Mouse (Mus musculus) midbrain, embryonic 16.5 days (tissue): ENCODE measurements around the gene Fkbp5. TPM values are rescaled to one million over a fixed set of nuclear protein-coding genes. Genes with fewer than 3 reads are reported as not detected.
A peak's percentile ranks its signal among the peaks of the same experiment; 100 is the strongest.

ENCODE experiments used
- ATAC-seq: fragments of 200-750 bp; cut with Nextera tagmentation; 2 replicates; pipeline ENCODE4 v1.8.0; 2017; ENCODE audit warnings: moderate TSS enrichment
- H3K27ac ChIP-seq: fragments of 300-500 bp; sonication (generic); 2 replicates; pipeline ENCODE4 v1.5.1; 2014; ENCODE audit warnings: mild to moderate bottlenecking, low read length, mixed read lengths
- H3K27me3 ChIP-seq: fragments of 300-500 bp; sonication (generic); 2 replicates; pipeline ENCODE4 v1.6.1; 2014; ENCODE audit warnings: low read depth, low read length, mixed read lengths; ENCODE audit not compliant: control insufficient read depth, insufficient read depth
- H3K36me3 ChIP-seq: fragments of 300-500 bp; sonication (generic); 2 replicates; pipeline ENCODE4 v1.6.1; 2014; ENCODE audit warnings: mild to moderate bottlenecking, low read length, moderate library complexity, mixed read lengths; ENCODE audit not compliant: control insufficient read depth, insufficient read depth
- H3K4me1 ChIP-seq: fragments of 300-500 bp; sonication (generic); 2 replicates; pipeline ENCODE4 v1.6.1; 2014; ENCODE audit warnings: mild to moderate bottlenecking, low read length, mixed read lengths; ENCODE audit not compliant: control insufficient read depth, insufficient read depth
- H3K4me2 ChIP-seq: fragments of 300-500 bp; sonication (generic); 2 replicates; pipeline ENCODE4 v1.6.1; 2014; ENCODE audit warnings: mild to moderate bottlenecking, low read length, mixed read lengths
- H3K4me3 ChIP-seq: fragments of 300-500 bp; sonication (generic); 2 replicates; pipeline ENCODE4 v1.5.1; 2014; ENCODE audit warnings: low read depth, mild to moderate bottlenecking, low read length, moderate library complexity, mixed read lengths
- H3K9ac ChIP-seq: fragments of 300-500 bp; sonication (generic); 2 replicates; pipeline ENCODE4 v1.6.1; 2014; ENCODE audit warnings: low read depth, low read length, mixed read lengths
- H3K9me3 ChIP-seq: fragments of 300-500 bp; sonication (generic); replicated peaks from 2 replicates; pipeline ENCODE4 v1.6.1; 2014; ENCODE audit warnings: mild to moderate bottlenecking, low read length, mixed read lengths; ENCODE audit not compliant: control insufficient read depth, poor library complexity, severe bottlenecking
- WGBS: fragments of 180-500 bp; shearing (Covaris S2); extraction: QIAGEN DNeasy Blood & Tissue Kit; methylation state at CpG from one replicate; pipeline ENCODE4 v1.1.7; 2014; 5-methylcytosine and 5-hydroxymethylcytosine counted together
- polyA plus RNA-seq: library from polyadenylated mRNA; unstranded; fragments of >200 nt; fragmentation: Nextera tagmentation; extraction: Ambion mirVana; gene quantifications from 2 replicates; pipeline ENCODE4 v1.2.1, GENCODE M21; 2015

The Fkbp5 gene
- polyA plus RNA-seq, 1 experiment from 2014 or later, result 36.3 TPM

GRCm38 (mm10) chr17:28394994-28395393, 122.3 kb downstream of the Fkbp5 start:
- H3K4me3 ChIP-seq, result no peak overlapping the region
- H3K4me2 ChIP-seq, result no peak overlapping the region
- no peaks in the 10 kb centered on the region for H3K27me3 ChIP-seq
- no peaks in the 10 kb centered on the region; the same call in 1 of the 2 replicates for H3K36me3 ChIP-seq
- no peaks in the 10 kb centered on the region; the same call in 1 of the 2 replicates for H3K4me1 ChIP-seq
- 89% methylated on average over 7 of the region's 7 CpGs for WGBS
- no peak overlapping the region for H3K9ac ChIP-seq
- no peak overlapping the region for H3K27ac ChIP-seq
- H3K9me3 ChIP-seq, result no peaks in the 10 kb centered on the region
- no peak for ATAC-seq

DNA sequence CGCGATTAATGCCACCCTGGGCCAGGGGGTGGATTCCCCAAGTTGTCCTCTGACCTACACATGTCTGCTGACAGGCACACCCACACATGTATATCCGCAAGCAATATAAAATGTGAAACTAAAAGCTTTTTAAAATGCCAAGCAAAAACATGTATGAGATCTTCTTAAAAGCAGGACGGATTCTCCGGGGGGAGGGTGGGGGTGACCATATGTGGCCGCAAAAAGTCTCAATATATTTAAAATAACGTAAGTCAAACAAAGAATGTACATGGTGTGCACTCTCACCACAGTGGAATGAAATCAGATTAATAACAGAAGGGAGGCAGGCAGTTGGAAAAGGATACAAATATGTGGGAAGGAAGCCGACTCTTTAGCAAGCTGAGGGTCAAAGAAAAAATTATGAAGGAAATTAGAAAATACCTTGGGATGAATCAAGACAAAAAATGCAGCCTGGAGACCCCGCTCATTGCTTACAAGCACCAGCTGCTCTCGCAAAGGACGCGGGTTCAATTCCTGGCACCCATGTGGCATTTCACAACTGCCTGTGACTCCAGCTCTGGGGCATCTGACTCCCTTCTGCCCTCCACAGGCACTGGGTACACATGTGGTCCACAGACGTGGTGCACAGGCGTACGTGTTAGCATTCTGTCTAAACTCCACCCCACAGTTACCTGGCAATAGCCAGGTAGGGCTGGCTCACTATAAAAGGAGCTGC, 123.1 kb downstream of the Fkbp5 start:
- Histone ChIP-seq H3K4me2 (no peak overlapping the region), H3K4me3 (no peak overlapping the region), H3K36me3 (no peaks in the 10 kb centered on the region; the same call in 1 of the 2 replicates), H3K9me3 (no peaks in the 10 kb centered on the region), H3K27ac (no peak overlapping the region), H3K9ac (no peak overlapping the region), H3K4me1 (no peaks in the 10 kb centered on the region; the same call in 1 of the 2 replicates), H3K27me3 (no peaks in the 10 kb centered on the region)
- WGBS, result 89% methylated on average over 15 of the region's 15 CpGs
- ATAC-seq, result no peak

DNA sequence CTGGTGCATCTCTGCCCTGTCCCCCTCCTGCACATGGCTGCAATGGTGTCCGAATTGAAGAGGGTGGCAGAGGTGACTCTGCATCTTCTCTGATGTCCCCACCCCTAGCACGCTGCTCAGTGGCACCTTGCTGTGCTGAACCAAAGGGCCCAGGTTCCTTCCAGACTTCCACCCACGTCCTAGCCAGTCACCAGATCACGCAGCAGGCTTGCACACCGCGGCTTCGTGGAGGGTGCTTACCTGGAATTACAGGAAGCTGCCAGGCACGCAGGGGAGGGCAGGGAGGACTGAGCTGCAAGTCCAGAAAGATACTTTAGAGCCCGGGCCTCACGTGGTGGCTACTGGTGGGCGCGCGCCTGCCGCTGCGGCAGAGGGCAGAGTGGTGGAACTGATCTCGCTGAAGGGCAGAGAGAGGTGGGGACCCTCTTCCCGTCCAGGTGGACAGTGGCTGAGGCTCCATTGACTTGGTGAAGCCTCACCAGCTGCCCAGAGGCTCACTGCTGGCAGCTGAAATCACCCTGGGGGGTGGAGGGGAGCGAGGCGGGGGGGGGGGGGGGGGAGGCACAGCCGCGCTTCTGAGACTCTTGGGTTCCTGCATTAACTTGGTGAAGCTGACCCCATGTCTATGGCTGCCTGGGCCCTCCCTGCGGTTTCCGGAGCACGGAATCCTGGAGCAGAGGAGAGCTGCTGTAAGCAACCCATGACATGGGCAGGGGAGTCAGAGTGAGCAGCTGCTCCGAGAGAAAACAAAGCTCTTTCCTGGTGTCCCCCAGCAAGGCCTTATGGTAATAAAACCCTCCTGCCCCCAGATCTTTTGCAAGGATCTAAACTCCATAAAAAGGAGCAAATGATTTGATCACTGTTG, 125.5 kb downstream of the Fkbp5 start:
- H3K4me3 ChIP-seq, result no peak overlapping the region
- H3K27ac ChIP-seq, result no peak overlapping the region
- no peaks in the 10 kb centered on the region for H3K36me3 ChIP-seq
- ATAC-seq, result no peak
- no peaks in the 10 kb centered on the region; the same call in none of the 2 replicates for H3K4me1 ChIP-seq
- H3K9ac ChIP-seq, result no peak overlapping the region
- WGBS, result 8% methylated on average over 21 of the region's 25 CpGs
- H3K27me3 ChIP-seq, result no peaks in the 10 kb centered on the region
- H3K9me3 ChIP-seq, result no peaks in the 10 kb centered on the region
- H3K4me2 ChIP-seq, result no peak overlapping the region

GRCm38 (mm10) chr17:28388534-28388933, 128.8 kb downstream of the Fkbp5 start:
- Histone ChIP-seq H3K4me3 (no peak overlapping the region), H3K9me3 (no peaks in the 10 kb centered on the region), H3K4me2 (no peak overlapping the region), H3K27me3 (no peaks in the 10 kb centered on the region), H3K9ac (no peak overlapping the region), H3K4me1 (no peaks in the 10 kb centered on the region; the same call in none of the 2 replicates), H3K27ac (no peak overlapping the region), H3K36me3 (no peaks in the 10 kb centered on the region)
- 92% methylated on average over 3 of the region's 3 CpGs for WGBS
- no peak for ATAC-seq

GRCm38 (mm10) chr17:28386150-28386905, 131.0 kb downstream of the Fkbp5 start:
- 5% methylated on average over 23 of the region's 23 CpGs for WGBS
- peak overlapping the region; percentile 10; the same call in 1 of the 2 replicates for H3K9ac ChIP-seq

GRCm38 (mm10) chr17:28384298-28384697, 133.0 kb downstream of the Fkbp5 start:
- H3K4me1 ChIP-seq, result no peaks in the 10 kb centered on the region; the same call in 1 of the 2 replicates
- 73% methylated on average over 4 of the region's 4 CpGs for WGBS
- no peak overlapping the region for H3K4me3 ChIP-seq
- H3K27ac ChIP-seq, result no peak overlapping the region
- H3K9me3 ChIP-seq, result no peaks in the 10 kb centered on the region
- H3K4me2 ChIP-seq, result no peak overlapping the region
- H3K9ac ChIP-seq, result no peak overlapping the region
- ATAC-seq, result no peak
- no peaks in the 10 kb centered on the region for H3K27me3 ChIP-seq
- H3K36me3 ChIP-seq, result no peaks in the 10 kb centered on the region

More at GRCm38 (mm10) chr17:28386150-28386905, 131.0 kb downstream of the Fkbp5 start:
- no peaks in the 10 kb centered on the region for H3K36me3 ChIP-seq
- no peak overlapping the region for H3K27ac ChIP-seq
- peak overlapping the region; percentile 20 for H3K4me3 ChIP-seq
- peak; percentile 62; the same call in 1 of the 2 replicates for ATAC-seq
- H3K9me3 ChIP-seq, result no peaks in the 10 kb centered on the region
- no peaks in the 10 kb centered on the region for H3K27me3 ChIP-seq
- peak overlapping the region; percentile 45 for H3K4me2 ChIP-seq
- no peaks in the 10 kb centered on the region; the same call in 1 of the 2 replicates for H3K4me1 ChIP-seq

GRCm38 (mm10) chr17:28380255-28380654, 137.1 kb downstream of the Fkbp5 start:
- Histone ChIP-seq H3K9me3 (no peaks in the 10 kb centered on the region), H3K27ac (no peak overlapping the region), H3K36me3 (no peaks in the 10 kb centered on the region), H3K4me3 (no peak overlapping the region), H3K27me3 (peaks cover 7% of the 10 kb centered on the region), H3K4me1 (no peaks in the 10 kb centered on the region), H3K4me2 (no peak overlapping the region), H3K9ac (no peak overlapping the region)
- WGBS, result 10% methylated on average over 6 of the region's 6 CpGs
- ATAC-seq, result no peak

DNA sequence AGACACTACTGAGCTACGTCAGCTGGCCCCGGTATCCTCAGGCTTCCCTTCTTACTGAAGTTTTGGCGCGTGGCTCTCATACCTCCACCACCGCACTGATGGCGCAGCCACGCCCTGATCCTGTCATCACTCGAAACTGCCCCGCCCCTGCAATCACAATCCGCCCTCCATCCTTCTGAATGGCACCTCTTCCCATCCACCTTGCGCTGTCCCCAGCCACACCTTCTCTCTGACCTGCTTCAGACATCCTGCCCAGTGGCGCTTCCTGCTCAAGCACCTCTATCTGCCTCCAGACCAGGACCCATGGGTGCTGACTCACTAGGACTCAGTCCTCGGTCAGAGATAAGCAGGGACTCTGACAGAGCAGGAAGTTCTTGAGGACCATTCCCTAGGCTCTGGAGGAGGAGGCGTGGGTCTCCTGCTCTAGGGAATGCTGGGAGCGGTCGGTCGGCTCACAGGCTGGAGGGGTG, 141.7 kb downstream of the Fkbp5 start:
- H3K9ac ChIP-seq, result no peak overlapping the region
- H3K36me3 ChIP-seq, result no peaks in the 10 kb centered on the region
- no peak overlapping the region for H3K4me2 ChIP-seq
- H3K27ac ChIP-seq, result no peak overlapping the region
- ATAC-seq, result no peak
- H3K4me3 ChIP-seq, result no peak overlapping the region
- no peaks in the 10 kb centered on the region; the same call in 1 of the 2 replicates for H3K4me1 ChIP-seq
- H3K27me3 ChIP-seq, result peaks cover 20% of the 10 kb centered on the region
- WGBS, result 17% methylated on average over 17 of the region's 17 CpGs
- H3K9me3 ChIP-seq, result no peaks in the 10 kb centered on the region
